Mouse (Mus musculus): ENCODE results near the gene Hba-x. TPM values are rescaled to one million over a fixed set of nuclear protein-coding genes. Genes with fewer than 3 reads are reported as not detected.

Gene Hba-x
- total and polyA plus RNA-seq, 2 experiments, result not detected

GRCm38 (mm10) chr11:32256146-32256545 is 20.1 kb upstream of the Hba-x start:
- Histone ChIP-seq H3K27me3 (ENCODE audit: control insufficient read depth, insufficient read depth, low read length) (no peaks in the 10 kb centered on the region), H3K27ac (replicated peaks; ENCODE audit: insufficient read depth, low read depth, low read length) (no peak overlapping the region), H3K4me1 (ENCODE audit: control insufficient read depth, insufficient read depth, low read length) (no peaks in the 10 kb centered on the region), H3K4me3 (ENCODE audit: insufficient read depth, low read depth, low read length) (no peak overlapping the region), H3K9ac (ENCODE audit: low read depth, low read length) (no peak overlapping the region), H3K36me3 (ENCODE audit: control insufficient read depth, insufficient read depth, low read length) (peaks cover 36% of the 10 kb centered on the region), H3K79me2 (ENCODE audit: control insufficient read depth, insufficient read depth, low read length) (peaks cover 3% of the 10 kb centered on the region)
- DNase-seq (ENCODE audit: extremely low read depth, low read depth, low spot score), result no peak
- 100% methylated on average over 1 of the region's 1 CpGs for WGBS
- TF ChIP-seq CTCF (IDR thresholded peaks at IDR 0.05; ENCODE audit: low read depth, low read length) (no peak), POLR2A (IDR thresholded peaks at IDR 0.05; ENCODE audit: extremely low read depth, insufficient read depth, low read length) (no peak)

DNA sequence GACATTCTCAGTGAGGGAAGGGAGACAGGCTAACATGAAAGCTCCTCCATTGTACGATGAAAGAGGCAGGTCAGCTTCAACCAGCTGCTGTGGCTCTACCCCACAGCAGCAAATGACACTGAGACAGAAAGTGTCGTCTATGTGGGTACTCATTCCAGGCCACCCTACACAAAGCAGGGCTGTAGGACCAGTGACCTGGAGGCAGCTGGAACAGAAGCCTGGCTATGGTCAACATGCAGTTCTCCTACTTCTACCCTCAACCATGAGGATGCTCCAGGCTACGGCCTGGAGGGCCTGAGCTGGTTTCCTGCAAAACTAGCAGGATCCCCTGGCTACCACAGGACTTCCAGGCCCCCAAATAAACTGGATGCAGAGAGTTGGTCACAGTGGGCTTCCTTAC is 19.6 kb upstream of the Hba-x start:
- H3K36me3 ChIP-seq (ENCODE audit: control insufficient read depth, insufficient read depth, low read length), result peaks cover 37% of the 10 kb centered on the region
- peaks cover 3% of the 10 kb centered on the region for H3K79me2 ChIP-seq (ENCODE audit: control insufficient read depth, insufficient read depth, low read length)
- DNase-seq (ENCODE audit: extremely low read depth, low read depth, low spot score), result no peak
- H3K27ac ChIP-seq (replicated peaks; ENCODE audit: insufficient read depth, low read depth, low read length), result no peak overlapping the region
- WGBS, result 95% methylated on average over 3 of the region's 3 CpGs
- H3K4me3 ChIP-seq (ENCODE audit: insufficient read depth, low read depth, low read length), result no peak overlapping the region
- no peaks in the 10 kb centered on the region for H3K27me3 ChIP-seq (ENCODE audit: control insufficient read depth, insufficient read depth, low read length)
- no peak overlapping the region for H3K9ac ChIP-seq (ENCODE audit: low read depth, low read length)
- H3K4me1 ChIP-seq (ENCODE audit: control insufficient read depth, insufficient read depth, low read length), result no peaks in the 10 kb centered on the region
- TF ChIP-seq POLR2A (IDR thresholded peaks at IDR 0.05; ENCODE audit: extremely low read depth, insufficient read depth, low read length), result no peak
- TF ChIP-seq CTCF (IDR thresholded peaks at IDR 0.05; ENCODE audit: low read depth, low read length), result no peak

DNA sequence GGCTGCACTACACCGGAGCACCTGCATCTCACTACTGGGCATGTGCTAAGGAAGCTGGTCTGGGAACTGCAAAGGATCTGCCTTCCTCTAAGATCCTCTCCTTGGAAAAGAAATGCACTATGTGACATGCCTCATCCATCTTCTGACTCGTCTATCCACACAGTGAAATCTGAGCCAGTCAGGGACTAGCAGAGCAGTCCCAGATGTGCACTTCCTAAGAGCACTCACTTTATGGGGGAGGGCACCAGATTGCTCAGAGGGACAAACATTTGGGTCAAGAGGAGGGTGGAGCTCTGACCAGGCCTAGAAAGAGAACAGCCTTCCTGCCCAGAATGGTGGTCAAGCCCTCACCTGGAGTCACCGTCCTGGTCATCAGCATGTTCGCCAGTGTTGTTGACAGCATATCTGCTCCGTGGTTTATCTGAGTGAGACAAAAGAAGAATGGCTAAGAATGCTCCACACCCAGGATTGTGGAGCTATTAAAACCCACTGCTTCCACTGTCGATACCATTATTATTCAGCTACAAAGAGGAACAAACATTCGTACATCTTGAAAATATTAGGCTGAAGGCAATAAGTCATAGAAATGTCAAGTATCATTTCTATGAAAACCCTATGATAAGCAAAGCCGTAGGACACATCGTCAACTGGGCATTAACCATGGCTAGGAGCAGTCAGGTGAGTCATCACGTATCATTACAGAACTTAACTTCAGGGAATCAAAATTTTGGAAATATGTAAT is 13.4 kb upstream of the Hba-x start:
- 93% methylated on average over 10 of the region's 10 CpGs for WGBS
- TF ChIP-seq CTCF (IDR thresholded peaks at IDR 0.05; ENCODE audit: low read depth, low read length), result no peak
- no peak for TF ChIP-seq POLR2A (IDR thresholded peaks at IDR 0.05; ENCODE audit: extremely low read depth, insufficient read depth, low read length)
- H3K27ac ChIP-seq (replicated peaks; ENCODE audit: insufficient read depth, low read depth, low read length), result no peak overlapping the region
- DNase-seq (ENCODE audit: extremely low read depth, low read depth, low spot score), result no peak
- no peaks in the 10 kb centered on the region for H3K4me1 ChIP-seq (ENCODE audit: control insufficient read depth, insufficient read depth, low read length)
- peaks cover 13% of the 10 kb centered on the region for H3K36me3 ChIP-seq (ENCODE audit: control insufficient read depth, insufficient read depth, low read length)
- H3K4me3 ChIP-seq (ENCODE audit: insufficient read depth, low read depth, low read length), result no peak overlapping the region
- peaks cover 9% of the 10 kb centered on the region; the same call in 1 of the 2 replicates for H3K79me2 ChIP-seq (ENCODE audit: control insufficient read depth, insufficient read depth, low read length)
- no peaks in the 10 kb centered on the region for H3K27me3 ChIP-seq (ENCODE audit: control insufficient read depth, insufficient read depth, low read length)
- H3K9ac ChIP-seq (ENCODE audit: low read depth, low read length), result no peak overlapping the region

- 96% methylated on average over 3 of the region's 3 CpGs for WGBS
- peaks cover 9% of the 10 kb centered on the region; the same call in 1 of the 2 replicates for H3K79me2 ChIP-seq (ENCODE audit: control insufficient read depth, insufficient read depth, low read length)
- no peak overlapping the region for H3K4me3 ChIP-seq (ENCODE audit: insufficient read depth, low read depth, low read length)
- H3K9ac ChIP-seq (ENCODE audit: low read depth, low read length), result no peak overlapping the region
- no peaks in the 10 kb centered on the region for H3K27me3 ChIP-seq (ENCODE audit: control insufficient read depth, insufficient read depth, low read length)
- TF ChIP-seq CTCF (IDR thresholded peaks at IDR 0.05; ENCODE audit: low read depth, low read length) (no peak), POLR2A (IDR thresholded peaks at IDR 0.05; ENCODE audit: extremely low read depth, insufficient read depth, low read length) (no peak)
- no peak overlapping the region for H3K27ac ChIP-seq (replicated peaks; ENCODE audit: insufficient read depth, low read depth, low read length)
- H3K4me1 ChIP-seq (ENCODE audit: control insufficient read depth, insufficient read depth, low read length), result no peaks in the 10 kb centered on the region; the same call in 1 of the 2 replicates
- DNase-seq (ENCODE audit: extremely low read depth, low read depth, low spot score), result no peak
- H3K36me3 ChIP-seq (ENCODE audit: control insufficient read depth, insufficient read depth, low read length), result peaks cover 11% of the 10 kb centered on the region
These were observed 11.0 kb upstream of the Hba-x start for GRCm38 (mm10) chr11:32265117-32265738.

DNA sequence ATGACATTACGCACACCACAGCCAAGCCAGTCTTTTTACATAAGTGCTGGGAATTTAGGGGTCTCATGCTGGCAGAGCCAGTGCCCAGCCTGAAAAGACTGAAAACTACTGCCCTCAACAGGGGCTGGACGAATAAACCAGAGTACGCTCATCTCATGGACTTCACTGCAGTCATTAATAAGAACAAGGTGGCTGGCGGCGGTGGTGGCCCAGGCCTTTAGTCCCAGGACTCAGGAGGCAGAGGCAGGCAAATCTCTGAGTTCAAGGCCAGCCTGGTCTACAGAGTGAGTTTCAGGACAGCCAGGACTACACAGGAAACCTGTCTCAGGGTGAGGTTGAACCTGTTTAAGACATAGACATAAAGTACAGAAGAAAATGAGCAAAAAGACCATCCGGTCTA is 10.0 kb upstream of the Hba-x start:
- DNase-seq (ENCODE audit: extremely low read depth, low read depth, low spot score), result no peak
- Histone ChIP-seq H3K4me1 (ENCODE audit: control insufficient read depth, insufficient read depth, low read length) (no peaks in the 10 kb centered on the region; the same call in 1 of the 2 replicates), H3K36me3 (ENCODE audit: control insufficient read depth, insufficient read depth, low read length) (peaks cover 8% of the 10 kb centered on the region), H3K27me3 (ENCODE audit: control insufficient read depth, insufficient read depth, low read length) (no peaks in the 10 kb centered on the region), H3K79me2 (ENCODE audit: control insufficient read depth, insufficient read depth, low read length) (peaks cover 9% of the 10 kb centered on the region; the same call in 1 of the 2 replicates), H3K9ac (ENCODE audit: low read depth, low read length) (no peak overlapping the region), H3K27ac (replicated peaks; ENCODE audit: insufficient read depth, low read depth, low read length) (no peak overlapping the region), H3K4me3 (ENCODE audit: insufficient read depth, low read depth, low read length) (no peak overlapping the region)
- TF ChIP-seq POLR2A (IDR thresholded peaks at IDR 0.05; ENCODE audit: extremely low read depth, insufficient read depth, low read length) (no peak), CTCF (IDR thresholded peaks at IDR 0.05; ENCODE audit: low read depth, low read length) (no peak)
- 98% methylated on average over 6 of the region's 6 CpGs for WGBS

Data from liver, adult 2 months (tissue).